ENCODE assay signal across 8 mouse cellular contexts in genomic region chr10:42633361-42634121, GRCm38 (mm10). TPM values are rescaled to one million over a fixed set of nuclear protein-coding genes. Genes with fewer than 3 reads are reported as not detected.
DNase-seq lines count a peak whose midpoint lies in the region; ATAC-seq and TF ChIP-seq lines count a peak whose summit lies in the region.

No protein-coding gene starts in this region.

- H3K36me3 ChIP-seq in heart, postnatal 0 days (replicated peaks; ENCODE audit: control insufficient read depth, insufficient read depth, low read length), result no peaks in the 10 kb centered on the region
- no peaks in the 10 kb centered on the region for H3K36me3 ChIP-seq in limb, embryonic 13.5 days
- no peaks in the 10 kb centered on the region for H3K36me3 ChIP-seq in neural tube, embryonic 12.5 days

- peak overlapping the region; percentile 81 for H3K4me2 ChIP-seq in heart, postnatal 0 days (ENCODE audit: low read depth, low read length)
- H3K4me2 ChIP-seq in limb, embryonic 13.5 days (replicated peaks), result peak overlapping the region; percentile 56
- peak overlapping the region; percentile 54 for H3K4me2 ChIP-seq in neural tube, embryonic 12.5 days (replicated peaks)

- H3K27ac ChIP-seq in heart, postnatal 0 days (ENCODE audit: low read depth), result no peak overlapping the region
- H3K27ac ChIP-seq in limb, embryonic 13.5 days, result no peak overlapping the region
- no peak overlapping the region for H3K27ac ChIP-seq in neural tube, embryonic 12.5 days

- no peak for TF ChIP-seq EP300 in heart, postnatal 0 days (IDR thresholded peaks at IDR 0.05; ENCODE audit: low read depth)

- 11% methylated on average over 23 of the region's 23 CpGs for WGBS in heart, postnatal 0 days
- 3% methylated on average over 23 of the region's 23 CpGs for WGBS in limb, embryonic 13.5 days
- 3% methylated on average over 23 of the region's 23 CpGs for WGBS in neural tube, embryonic 12.5 days

- H3K4me3 ChIP-seq in heart, postnatal 0 days (ENCODE audit: low read depth, low read length), result peak overlapping the region; percentile 52
- H3K4me3 ChIP-seq in limb, embryonic 13.5 days, result peak overlapping the region; percentile 37
- H3K4me3 ChIP-seq in neural tube, embryonic 12.5 days, result peak overlapping the region; percentile 7; the same call in 1 of the 2 replicates

- H3K27me3 ChIP-seq in heart, postnatal 0 days (ENCODE audit: control insufficient read depth, insufficient read depth, low read length), result peaks cover 96% of the 10 kb centered on the region
- H3K27me3 ChIP-seq in limb, embryonic 13.5 days, result peaks cover 99% of the 10 kb centered on the region
- peaks cover 91% of the 10 kb centered on the region for H3K27me3 ChIP-seq in neural tube, embryonic 12.5 days (replicated peaks)

- peaks cover 25% of the 10 kb centered on the region for H3K4me1 ChIP-seq in heart, postnatal 0 days (ENCODE audit: control insufficient read depth, insufficient read depth)
- peaks cover 36% of the 10 kb centered on the region for H3K4me1 ChIP-seq in limb, embryonic 13.5 days
- H3K4me1 ChIP-seq in neural tube, embryonic 12.5 days, result peaks cover 34% of the 10 kb centered on the region

- DNase-seq in adrenal gland, postnatal 10 days, result peak; percentile 14
- no peak for DNase-seq in adrenal gland, postnatal 4 days (ENCODE audit: low spot score in 2 of 2)
- peak; percentile 20 for DNase-seq in R1 (ENCODE audit: low read depth, low spot score)
- DNase-seq in heart, postnatal 0 days (ENCODE audit: low spot score), result no peak
- no peak for DNase-seq in urinary bladder, postnatal 36 days (ENCODE audit: low spot score in 2 of 2)
- no peak for DNase-seq in adrenal gland, adult 18-20 months (ENCODE audit: low spot score in 2 of 2)

- no peaks in the 10 kb centered on the region for H3K9me3 ChIP-seq in heart, postnatal 0 days (replicated peaks; ENCODE audit: control insufficient read depth, low read length)
- H3K9me3 ChIP-seq in limb, embryonic 13.5 days, result no peaks in the 10 kb centered on the region
- H3K9me3 ChIP-seq in neural tube, embryonic 12.5 days, result no peaks in the 10 kb centered on the region

- H3K9ac ChIP-seq in heart, postnatal 0 days (replicated peaks; ENCODE audit: low read depth, low read length), result no peak overlapping the region
- H3K9ac ChIP-seq in limb, embryonic 13.5 days, result no peak overlapping the region
- no peak overlapping the region for H3K9ac ChIP-seq in neural tube, embryonic 12.5 days

- no peak for ATAC-seq in heart, postnatal 0 days (ENCODE audit: insufficient read depth, low read depth)
- no peak for ATAC-seq in limb, embryonic 13.5 days (ENCODE audit: low FRiP score, low read depth)
- ATAC-seq in neural tube, embryonic 12.5 days (ENCODE audit: low FRiP score, low read depth), result no peak

- no peak for TF ChIP-seq CTCF in heart, postnatal 0 days (IDR thresholded peaks at IDR 0.05; ENCODE audit: low read depth)

RNA-seq across cellular contexts. Expression of gene Ostm1, which starts 49.9 kb away (rescaled TPM):
- total RNA-seq in adrenal gland, postnatal 10 days (2021), result 10 to 100 TPM; 19.2 to 19.4 TPM
- 10 to 100 TPM; 24.8 to 27.3 TPM for total RNA-seq in adrenal gland, postnatal 4 days (2021)
- 13.8 and 26.7 TPM in 2 replicates for total RNA-seq in heart, postnatal 0 days (2014; rRNA removed; ENCODE audit: low replicate concordance)
- polyA plus RNA-seq in heart, postnatal 0 days (2015; fragmentation: Nextera tagmentation; extraction: Ambion mirVana), result 17.7 and 20.2 TPM in 2 replicates
- polyA plus RNA-seq in limb, embryonic 13.5 days (2015; fragmentation: Nextera tagmentation; extraction: Ambion mirVana), result 7.3 and 7.6 TPM in 2 replicates
- 21.7 and 24.1 TPM in 2 replicates for polyA plus RNA-seq in neural tube, embryonic 12.5 days (2016; fragmentation: Nextera tagmentation; extraction: Ambion mirVana)
- 10 to 100 TPM; 23.4 to 25.8 TPM for total RNA-seq in adrenal gland, adult 18-20 months (2021)

RNA-seq across cellular contexts. Expression of gene Nr2e1, which starts 50.1 kb away (rescaled TPM):
- not detected for total RNA-seq in adrenal gland, postnatal 10 days (2021)
- total RNA-seq in adrenal gland, postnatal 4 days (2021), result not detected
- not detected in 2 replicates for total RNA-seq in heart, postnatal 0 days (2014; rRNA removed; ENCODE audit: low replicate concordance)
- not detected in 2 replicates for polyA plus RNA-seq in heart, postnatal 0 days (2015; fragmentation: Nextera tagmentation; extraction: Ambion mirVana)
- polyA plus RNA-seq in limb, embryonic 13.5 days (2015; fragmentation: Nextera tagmentation; extraction: Ambion mirVana), result 0.18 TPM in 1 of 2 replicates, not detected in the other
- polyA plus RNA-seq in neural tube, embryonic 12.5 days (2016; fragmentation: Nextera tagmentation; extraction: Ambion mirVana), result not detected in 2 replicates
- total RNA-seq in adrenal gland, adult 18-20 months (2021), result not detected

Comparison
In these comparisons a context has a peak if more than half of its experiments do, and no peak if none do; other contexts are left out.
1. DNase-seq: peak in adrenal gland, postnatal 10 days (single experiment) and R1 (single experiment); none in adrenal gland, postnatal 4 days (0 of 2), heart, postnatal 0 days (single experiment), urinary bladder, postnatal 36 days (0 of 2) and adrenal gland, adult 18-20 months (0 of 2).
2. Peak in every context shown above with its lines, with median percentiles within 50 percentile points of each other: H3K4me2 ChIP-seq and H3K4me3 ChIP-seq.